Mouse (Mus musculus): ENCODE results near the gene Mfsd5. TPM values are rescaled to one million over a fixed set of nuclear protein-coding genes. Genes with fewer than 3 reads are reported as not detected.
A peak's percentile ranks its signal among the peaks of the same experiment; 100 is the strongest.

The Mfsd5 gene
- polyA plus RNA-seq, 1 experiment, result not detected

- TF ChIP-seq POLR2A (IDR thresholded peaks at IDR 0.05; ENCODE audit: insufficient read depth, low read depth, low read length), result no peak
- no peak for TF ChIP-seq CTCF (IDR thresholded peaks at IDR 0.05; ENCODE audit: insufficient read depth, low read depth, low read length)
- Histone ChIP-seq H3K27ac (ENCODE audit: insufficient read depth, low read depth, low read length) (no peak within 1 kb of the TSS), H3K4me3 (ENCODE audit: insufficient read depth, low read depth, low read length) (peak within 1 kb of the TSS; percentile 69), H3K4me1 (ENCODE audit: control insufficient read depth, insufficient read depth, low read length) (no peaks in the 10 kb centered on the region)
- WGBS, result 3% methylated on average over 25 of the region's 25 CpGs
These were observed 16.5 kb downstream of the Mfsd5 start, which contains the start of gene Espl1 for GRCm38 (mm10) chr15:102295633-102296367. Gene Espl1 (plus strand): TSS chr15:102296266.

GRCm38 (mm10) chr15:102296368-102297006, 17.2 kb downstream of the Mfsd5 start:
- H3K27ac ChIP-seq (ENCODE audit: insufficient read depth, low read depth, low read length), result no peak overlapping the region
- no peaks in the 10 kb centered on the region for H3K4me1 ChIP-seq (ENCODE audit: control insufficient read depth, insufficient read depth, low read length)
- WGBS, result 5% methylated on average over 24 of the region's 24 CpGs

GRCm38 (mm10) chr15:102302542-102302941, 23.3 kb downstream of the Mfsd5 start:
- Histone ChIP-seq H3K4me1 (ENCODE audit: control insufficient read depth, insufficient read depth, low read length) (no peaks in the 10 kb centered on the region), H3K27ac (ENCODE audit: insufficient read depth, low read depth, low read length) (no peak overlapping the region), H3K4me3 (ENCODE audit: insufficient read depth, low read depth, low read length) (no peak overlapping the region)
- WGBS, result 95% methylated on average over 6 of the region's 6 CpGs
- TF ChIP-seq CTCF (IDR thresholded peaks at IDR 0.05; ENCODE audit: insufficient read depth, low read depth, low read length) (no peak), POLR2A (IDR thresholded peaks at IDR 0.05; ENCODE audit: insufficient read depth, low read depth, low read length) (no peak)

More at GRCm38 (mm10) chr15:102296368-102297006, 17.2 kb downstream of the Mfsd5 start:
- no peak for TF ChIP-seq CTCF (IDR thresholded peaks at IDR 0.05; ENCODE audit: insufficient read depth, low read depth, low read length)
- TF ChIP-seq POLR2A (IDR thresholded peaks at IDR 0.05; ENCODE audit: insufficient read depth, low read depth, low read length), result no peak
- peak overlapping the region; percentile 69 for H3K4me3 ChIP-seq (ENCODE audit: insufficient read depth, low read depth, low read length)

GRCm38 (mm10) chr15:102308717-102309116, 29.5 kb downstream of the Mfsd5 start:
- no peaks in the 10 kb centered on the region for H3K4me1 ChIP-seq (ENCODE audit: control insufficient read depth, insufficient read depth, low read length)
- H3K27ac ChIP-seq (ENCODE audit: insufficient read depth, low read depth, low read length), result no peak overlapping the region
- TF ChIP-seq POLR2A (IDR thresholded peaks at IDR 0.05; ENCODE audit: insufficient read depth, low read depth, low read length) (no peak), CTCF (IDR thresholded peaks at IDR 0.05; ENCODE audit: insufficient read depth, low read depth, low read length) (no peak)
- H3K4me3 ChIP-seq (ENCODE audit: insufficient read depth, low read depth, low read length), result no peak overlapping the region
- 94% methylated on average over 9 of the region's 9 CpGs for WGBS

- Histone ChIP-seq H3K27ac (ENCODE audit: insufficient read depth, low read depth, low read length) (no peak overlapping the region), H3K4me1 (ENCODE audit: control insufficient read depth, insufficient read depth, low read length) (peaks cover 2% of the 10 kb centered on the region; the same call in 1 of the 2 replicates), H3K4me3 (ENCODE audit: insufficient read depth, low read depth, low read length) (no peak overlapping the region)
- no peak for TF ChIP-seq POLR2A (IDR thresholded peaks at IDR 0.05; ENCODE audit: insufficient read depth, low read depth, low read length)
- no peak for TF ChIP-seq CTCF (IDR thresholded peaks at IDR 0.05; ENCODE audit: insufficient read depth, low read depth, low read length)
- WGBS, result 89% methylated on average over 10 of the region's 10 CpGs
These were observed 31.0 kb downstream of the Mfsd5 start for GRCm38 (mm10) chr15:102310074-102310845.

- Histone ChIP-seq H3K4me3 (ENCODE audit: insufficient read depth, low read depth, low read length) (no peak overlapping the region), H3K4me1 (ENCODE audit: control insufficient read depth, insufficient read depth, low read length) (peaks cover 5% of the 10 kb centered on the region; the same call in 1 of the 2 replicates), H3K27ac (ENCODE audit: insufficient read depth, low read depth, low read length) (no peak overlapping the region)
- TF ChIP-seq POLR2A (IDR thresholded peaks at IDR 0.05; ENCODE audit: insufficient read depth, low read depth, low read length) (no peak), CTCF (IDR thresholded peaks at IDR 0.05; ENCODE audit: insufficient read depth, low read depth, low read length) (no peak)
These were observed 32.2 kb downstream of the Mfsd5 start for GRCm38 (mm10) chr15:102311489-102311888.

GRCm38 (mm10) chr15:102315292-102315691, 36.0 kb downstream of the Mfsd5 start:
- TF ChIP-seq CTCF (IDR thresholded peaks at IDR 0.05; ENCODE audit: insufficient read depth, low read depth, low read length), result no peak
- TF ChIP-seq POLR2A (IDR thresholded peaks at IDR 0.05; ENCODE audit: insufficient read depth, low read depth, low read length), result no peak
- peaks cover 5% of the 10 kb centered on the region; the same call in 1 of the 2 replicates for H3K4me1 ChIP-seq (ENCODE audit: control insufficient read depth, insufficient read depth, low read length)
- WGBS, result 57% methylated on average over 8 of the region's 8 CpGs
- H3K27ac ChIP-seq (ENCODE audit: insufficient read depth, low read depth, low read length), result no peak overlapping the region
- no peak overlapping the region for H3K4me3 ChIP-seq (ENCODE audit: insufficient read depth, low read depth, low read length)

- WGBS, result 90% methylated on average over 6 of the region's 6 CpGs
- Histone ChIP-seq H3K27ac (ENCODE audit: insufficient read depth, low read depth, low read length) (no peak overlapping the region), H3K4me3 (ENCODE audit: insufficient read depth, low read depth, low read length) (no peak overlapping the region), H3K4me1 (ENCODE audit: control insufficient read depth, insufficient read depth, low read length) (peaks cover 5% of the 10 kb centered on the region; the same call in 1 of the 2 replicates)
- TF ChIP-seq CTCF (IDR thresholded peaks at IDR 0.05; ENCODE audit: insufficient read depth, low read depth, low read length), result no peak; the same call in 1 of the 2 replicates
- no peak for TF ChIP-seq POLR2A (IDR thresholded peaks at IDR 0.05; ENCODE audit: insufficient read depth, low read depth, low read length)
These were observed 37.0 kb downstream of the Mfsd5 start for GRCm38 (mm10) chr15:102316263-102316662.

All from olfactory bulb, adult 2 months (tissue).